Mouse (Mus musculus): ENCODE measurements around the gene Pacs2. TPM values are rescaled to one million over a fixed set of nuclear protein-coding genes. Genes with fewer than 3 reads are reported as not detected.
A peak's percentile ranks its signal among the peaks of the same experiment; 100 is the strongest.

Pacs2 gene
- polyA plus RNA-seq, 1 experiment from 2014 or later = 7.9 TPM

GRCm38 (mm10) chr12:113004993-113005392 lies 9.3 kb upstream of the Pacs2 start:
- ATAC-seq (replicated peaks; ENCODE audit: low FRiP score, low read depth) (no peak), DNase-seq (ENCODE audit: low spot score) (peak; percentile 72)

GRCm38 (mm10) chr12:113011702-113012360 lies 2.5 kb upstream of the Pacs2 start:
- Histone ChIP-seq H3K4me3 (replicated peaks; ENCODE audit: low read depth, low read length) (no peak overlapping the region), H3K27ac (no peak overlapping the region), H3K9me3 (replicated peaks; ENCODE audit: low read length) (no peaks in the 10 kb centered on the region), H3K4me1 (replicated peaks; ENCODE audit: insufficient read depth, low read length) (peaks cover 11% of the 10 kb centered on the region; the same call in 1 of the 2 replicates), H3K9ac (ENCODE audit: low read depth, low read length) (no peak overlapping the region), H3K36me3 (ENCODE audit: insufficient read depth, low read length) (no peaks in the 10 kb centered on the region), H3K27me3 (ENCODE audit: insufficient read depth, low read length) (no peaks in the 10 kb centered on the region), H3K4me2 (ENCODE audit: low read length) (no peak overlapping the region)
- DNase-seq (ENCODE audit: low spot score) = no peak
- ATAC-seq (replicated peaks; ENCODE audit: low FRiP score, low read depth) = no peak
- 79% methylated on average over 6 of the region's 6 CpGs for WGBS
- TF ChIP-seq CTCF (IDR thresholded peaks at IDR 0.05; ENCODE audit: low read depth) = no peak

More at GRCm38 (mm10) chr12:113004993-113005392, 9.3 kb upstream of the Pacs2 start:
- H3K36me3 ChIP-seq (ENCODE audit: insufficient read depth, low read length) = no peaks in the 10 kb centered on the region
- 23% methylated on average over 4 of the region's 4 CpGs for WGBS
- no peak overlapping the region for H3K27ac ChIP-seq
- no peaks in the 10 kb centered on the region for H3K27me3 ChIP-seq (ENCODE audit: insufficient read depth, low read length)
- H3K4me2 ChIP-seq (ENCODE audit: low read length) = no peak overlapping the region
- no peaks in the 10 kb centered on the region for H3K4me1 ChIP-seq (replicated peaks; ENCODE audit: insufficient read depth, low read length)
- H3K4me3 ChIP-seq (replicated peaks; ENCODE audit: low read depth, low read length) = no peak overlapping the region
- no peak overlapping the region for H3K9ac ChIP-seq (ENCODE audit: low read depth, low read length)
- TF ChIP-seq CTCF (IDR thresholded peaks at IDR 0.05; ENCODE audit: low read depth) = peak; percentile 95
- no peaks in the 10 kb centered on the region for H3K9me3 ChIP-seq (replicated peaks; ENCODE audit: low read length)

- 91% methylated on average over 5 of the region's 5 CpGs for WGBS
- no peak overlapping the region for H3K4me3 ChIP-seq (replicated peaks; ENCODE audit: low read depth, low read length)
- H3K9me3 ChIP-seq (replicated peaks; ENCODE audit: low read length) = no peaks in the 10 kb centered on the region
- ATAC-seq (replicated peaks; ENCODE audit: low FRiP score, low read depth) (no peak), DNase-seq (ENCODE audit: low spot score) (no peak)
- H3K36me3 ChIP-seq (ENCODE audit: insufficient read depth, low read length) = no peaks in the 10 kb centered on the region
- H3K27ac ChIP-seq = no peak overlapping the region
- peaks cover 11% of the 10 kb centered on the region; the same call in 1 of the 2 replicates for H3K4me1 ChIP-seq (replicated peaks; ENCODE audit: insufficient read depth, low read length)
- no peak for TF ChIP-seq CTCF (IDR thresholded peaks at IDR 0.05; ENCODE audit: low read depth)
- no peaks in the 10 kb centered on the region for H3K27me3 ChIP-seq (ENCODE audit: insufficient read depth, low read length)
- H3K9ac ChIP-seq (ENCODE audit: low read depth, low read length) = no peak overlapping the region
- H3K4me2 ChIP-seq (ENCODE audit: low read length) = no peak overlapping the region
Measured at GRCm38 (mm10) chr12:113012443-113012842, 1.9 kb upstream of the Pacs2 start.

GRCm38 (mm10) chr12:113013021-113013491 lies 1.3 kb upstream of the Pacs2 start:
- TF ChIP-seq CTCF (IDR thresholded peaks at IDR 0.05; ENCODE audit: low read depth) = no peak
- DNase-seq (ENCODE audit: low spot score) (no peak), ATAC-seq (replicated peaks; ENCODE audit: low FRiP score, low read depth) (no peak)
- Histone ChIP-seq H3K9ac (ENCODE audit: low read depth, low read length) (peak overlapping the region; percentile 91; the same call in 1 of the 2 replicates), H3K4me2 (ENCODE audit: low read length) (peak overlapping the region; percentile 97), H3K9me3 (replicated peaks; ENCODE audit: low read length) (no peaks in the 10 kb centered on the region), H3K27ac (peak overlapping the region; percentile 89), H3K27me3 (ENCODE audit: insufficient read depth, low read length) (no peaks in the 10 kb centered on the region), H3K4me1 (replicated peaks; ENCODE audit: insufficient read depth, low read length) (peaks cover 11% of the 10 kb centered on the region; the same call in 1 of the 2 replicates), H3K4me3 (replicated peaks; ENCODE audit: low read depth, low read length) (no peak overlapping the region), H3K36me3 (ENCODE audit: insufficient read depth, low read length) (no peaks in the 10 kb centered on the region)
- 69% methylated on average over 3 of the region's 3 CpGs for WGBS

- Histone ChIP-seq H3K4me3 (replicated peaks; ENCODE audit: low read depth, low read length) (peak overlapping the region; percentile 78), H3K9ac (ENCODE audit: low read depth, low read length) (peak overlapping the region; percentile 91), H3K36me3 (ENCODE audit: insufficient read depth, low read length) (no peaks in the 10 kb centered on the region), H3K27ac (peak overlapping the region; percentile 86), H3K4me2 (ENCODE audit: low read length) (peak overlapping the region; percentile 97), H3K9me3 (replicated peaks; ENCODE audit: low read length) (no peaks in the 10 kb centered on the region), H3K4me1 (replicated peaks; ENCODE audit: insufficient read depth, low read length) (peaks cover 11% of the 10 kb centered on the region; the same call in 1 of the 2 replicates), H3K27me3 (ENCODE audit: insufficient read depth, low read length) (no peaks in the 10 kb centered on the region)
- TF ChIP-seq CTCF (IDR thresholded peaks at IDR 0.05; ENCODE audit: low read depth) = no peak
- peak; percentile 48; the same call in 1 of the 2 replicates for ATAC-seq (replicated peaks; ENCODE audit: low FRiP score, low read depth)
- 1% methylated on average over 62 of the region's 64 CpGs for WGBS
- no peak for DNase-seq (ENCODE audit: low spot score)
Measured at GRCm38 (mm10) chr12:113014561-113015556, 551 bp downstream of the Pacs2 start.

- Histone ChIP-seq H3K4me1 (replicated peaks; ENCODE audit: insufficient read depth, low read length) (peaks cover 11% of the 10 kb centered on the region; the same call in 1 of the 2 replicates), H3K9ac (ENCODE audit: low read depth, low read length) (0 out of 2 replicates have a peak overlapping the region, but pooled peaks have one; percentile 35), H3K4me3 (replicated peaks; ENCODE audit: low read depth, low read length) (no peak overlapping the region), H3K27ac (no peak overlapping the region), H3K36me3 (ENCODE audit: insufficient read depth, low read length) (no peaks in the 10 kb centered on the region), H3K27me3 (ENCODE audit: insufficient read depth, low read length) (no peaks in the 10 kb centered on the region), H3K4me2 (ENCODE audit: low read length) (peak overlapping the region; percentile 97; the same call in 1 of the 2 replicates), H3K9me3 (replicated peaks; ENCODE audit: low read length) (no peaks in the 10 kb centered on the region)
- WGBS = 61% methylated on average over 4 of the region's 4 CpGs
- TF ChIP-seq CTCF (IDR thresholded peaks at IDR 0.05; ENCODE audit: low read depth) = no peak
- no peak for ATAC-seq (replicated peaks; ENCODE audit: low FRiP score, low read depth)
- DNase-seq (ENCODE audit: low spot score) = no peak
Measured at GRCm38 (mm10) chr12:113015956-113016355, 1.6 kb downstream of the Pacs2 start.

All from kidney, postnatal 0 days (tissue).